Mouse (Mus musculus) embryonic facial prominence, embryonic 13.5 days (tissue): ENCODE results near the gene Setd1a. TPM values are rescaled to one million over a fixed set of nuclear protein-coding genes. Genes with fewer than 3 reads are reported as not detected.

ENCODE experiments used
- ATAC-seq: fragments of 200-750 bp; cut with Nextera tagmentation; 2 replicates; pipeline ENCODE4 v1.8.0; 2017; ENCODE audit warnings: low read depth; ENCODE audit not compliant: insufficient number of reproducible peaks, insufficient read depth, low FRiP score, low TSS enrichment
- H3K27ac ChIP-seq: fragments of 300-500 bp; sonication (generic); 2 replicates; pipeline ENCODE4 v1.5.1; 2015; ENCODE audit warnings: moderate library complexity, mild to moderate bottlenecking, inconsistent platforms
- H3K27me3 ChIP-seq: fragments of 300-500 bp; sonication (generic); 2 replicates; pipeline ENCODE4 v1.6.1; 2015; ENCODE audit warnings: mild to moderate bottlenecking, inconsistent platforms
- H3K36me3 ChIP-seq: fragments of 300-500 bp; sonication (generic); 2 replicates; pipeline ENCODE4 v1.6.1; 2015; ENCODE audit warnings: mild to moderate bottlenecking, inconsistent platforms
- H3K4me1 ChIP-seq: fragments of 300-500 bp; sonication (generic); 2 replicates; pipeline ENCODE4 v1.6.1; 2015; ENCODE audit warnings: inconsistent platforms
- H3K4me2 ChIP-seq: fragments of 300-500 bp; sonication (generic); 2 replicates; pipeline ENCODE4 v1.6.1; 2015; ENCODE audit warnings: moderate library complexity, mild to moderate bottlenecking, inconsistent platforms
- H3K4me3 ChIP-seq: fragments of 300-500 bp; sonication (generic); 2 replicates; pipeline ENCODE4 v1.5.1; 2015; ENCODE audit warnings: mild to moderate bottlenecking, inconsistent platforms
- H3K9ac ChIP-seq: fragments of 300-500 bp; sonication (generic); 2 replicates; pipeline ENCODE4 v1.6.1; 2015; ENCODE audit warnings: mild to moderate bottlenecking, inconsistent platforms
- H3K9me3 ChIP-seq: fragments of 300-500 bp; sonication (generic); 2 replicates; pipeline ENCODE4 v1.6.1; 2016; ENCODE audit warnings: inconsistent platforms
- WGBS: fragments of 180-500 bp; shearing (Covaris S2); methylation state at CpG from one replicate; pipeline ENCODE4 v1.1.7; 2015; ENCODE audit warnings: mixed read lengths; 5-methylcytosine and 5-hydroxymethylcytosine counted together
- polyA plus RNA-seq: library from polyadenylated mRNA; unstranded; fragments of >200 nt; fragmentation: Nextera tagmentation; extraction: Ambion mirVana; gene quantifications from 2 replicates; pipeline ENCODE4 v1.2.1, GENCODE M21; 2015

Setd1a gene
- polyA plus RNA-seq, 1 experiment from 2014 or later, result 33.2 TPM

DNA sequence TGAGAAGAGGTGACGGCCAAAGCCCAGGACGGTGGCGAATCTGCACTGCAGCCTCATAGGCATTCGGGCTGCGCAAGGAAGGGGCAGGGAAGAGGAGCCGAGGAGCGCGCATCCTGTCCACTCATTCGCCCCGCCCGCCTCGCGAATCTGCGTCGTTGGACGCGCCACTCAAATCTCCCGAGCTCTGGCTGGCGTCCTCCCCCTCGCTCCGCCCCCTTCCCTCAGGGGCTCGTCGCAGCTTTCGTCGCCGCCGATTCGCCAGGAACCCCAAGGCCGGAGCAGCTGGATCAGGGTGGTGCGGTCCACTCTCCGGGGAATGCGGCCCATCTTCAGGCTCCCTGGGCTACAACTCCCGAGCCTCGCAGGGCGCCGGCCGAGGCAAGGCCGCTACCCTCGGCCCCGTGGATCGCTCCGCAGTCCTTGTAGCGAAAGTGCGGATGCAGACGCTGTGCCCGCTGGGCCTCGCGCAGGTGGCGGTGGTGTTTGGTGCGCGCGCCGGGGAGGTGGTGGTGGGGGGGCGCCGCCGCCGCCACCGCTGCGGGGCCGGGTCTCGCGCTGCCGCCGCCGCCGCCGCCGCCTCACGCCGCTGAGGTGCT is 506 bp downstream of the Setd1a start:
- no peaks in the 10 kb centered on the region for H3K27me3 ChIP-seq
- H3K36me3 ChIP-seq, result peaks cover 32% of the 10 kb centered on the region
- peaks cover 21% of the 10 kb centered on the region for H3K4me1 ChIP-seq
- peak overlapping the region; percentile 89 for H3K4me2 ChIP-seq
- H3K4me3 ChIP-seq, result peak overlapping the region; percentile 80
- H3K9me3 ChIP-seq, result no peaks in the 10 kb centered on the region
- H3K9ac ChIP-seq, result peak overlapping the region; percentile 92
- H3K27ac ChIP-seq, result peak overlapping the region; percentile 98
- WGBS, result under 1% methylated on average over 69 of the region's 70 CpGs
- peak; percentile 85 for ATAC-seq

DNA sequence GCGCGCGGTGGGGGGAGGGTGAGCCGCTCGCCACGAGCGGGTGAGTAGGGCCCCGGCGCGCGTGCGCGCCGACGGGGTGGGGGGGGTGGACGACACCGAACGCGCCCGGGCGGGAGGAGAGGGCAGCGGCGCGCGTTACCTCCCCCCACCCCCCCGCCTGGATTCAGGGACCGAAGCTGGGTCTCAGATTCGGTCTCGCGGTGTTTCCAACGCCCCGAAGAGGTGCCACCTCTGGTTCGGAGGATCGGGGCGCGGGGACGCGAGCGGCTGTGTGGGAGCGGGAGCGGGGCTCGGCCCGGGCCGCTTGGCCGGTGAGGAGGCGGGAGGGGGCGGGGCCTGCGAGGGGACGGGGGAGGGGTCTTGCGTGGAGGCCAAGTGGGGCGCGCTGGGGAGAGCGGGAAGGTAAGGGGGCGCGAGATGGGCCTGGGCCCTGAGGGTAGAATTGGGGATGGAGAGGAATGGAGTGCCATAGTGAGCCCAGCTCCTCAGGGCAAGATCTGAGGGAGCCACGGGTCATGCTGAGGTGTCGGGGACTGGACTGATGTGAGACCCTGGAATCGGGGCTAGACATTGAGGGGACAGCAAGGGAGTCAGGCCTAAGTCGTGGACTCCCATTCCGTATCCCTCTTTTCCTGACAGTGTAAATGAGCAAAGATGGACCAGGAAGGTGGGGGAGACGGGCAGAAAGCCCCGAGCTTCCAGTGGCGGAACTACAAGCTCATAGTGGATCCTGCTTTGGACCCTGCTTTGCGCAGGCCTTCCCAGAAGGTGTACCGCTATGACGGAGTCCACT is 1.2 kb downstream of the Setd1a start:
- Histone ChIP-seq H3K27ac (peak overlapping the region; percentile 98), H3K4me3 (peak overlapping the region; percentile 80), H3K36me3 (peaks cover 39% of the 10 kb centered on the region), H3K9ac (peak overlapping the region; percentile 92), H3K27me3 (no peaks in the 10 kb centered on the region), H3K4me2 (peak overlapping the region; percentile 89), H3K9me3 (no peaks in the 10 kb centered on the region), H3K4me1 (peaks cover 21% of the 10 kb centered on the region)
- peak; percentile 32; the same call in 1 of the 2 replicates for ATAC-seq
- 2% methylated on average over 50 of the region's 66 CpGs for WGBS

DNA sequence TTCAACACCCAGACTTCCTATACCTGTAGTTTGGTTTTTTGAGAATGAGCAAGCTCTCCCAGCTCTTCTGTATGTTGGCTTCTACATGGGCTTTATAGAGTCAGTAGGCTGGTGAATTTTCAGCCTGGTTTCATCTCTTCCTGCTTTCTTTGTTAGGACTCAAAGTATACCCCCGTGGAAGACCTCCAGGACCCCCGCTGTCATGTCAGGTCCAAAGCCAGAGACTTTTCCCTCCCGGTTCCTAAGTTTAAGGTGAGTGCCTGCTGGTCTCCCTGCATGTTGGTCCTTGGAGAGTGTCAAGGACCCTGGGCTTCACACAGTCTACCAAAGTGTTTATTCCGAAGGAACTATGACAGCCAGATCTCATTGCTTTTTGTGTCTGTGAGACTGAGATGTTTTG is 1.9 kb downstream of the Setd1a start:
- H3K4me2 ChIP-seq, result peak overlapping the region; percentile 89
- H3K4me3 ChIP-seq, result peak overlapping the region; percentile 80
- no peaks in the 10 kb centered on the region for H3K27me3 ChIP-seq
- peaks cover 21% of the 10 kb centered on the region for H3K4me1 ChIP-seq
- no peak for ATAC-seq
- 75% methylated on average over 4 of the region's 4 CpGs for WGBS
- no peaks in the 10 kb centered on the region for H3K9me3 ChIP-seq
- no peak overlapping the region for H3K27ac ChIP-seq
- peaks cover 44% of the 10 kb centered on the region for H3K36me3 ChIP-seq
- H3K9ac ChIP-seq, result peak overlapping the region; percentile 92

DNA sequence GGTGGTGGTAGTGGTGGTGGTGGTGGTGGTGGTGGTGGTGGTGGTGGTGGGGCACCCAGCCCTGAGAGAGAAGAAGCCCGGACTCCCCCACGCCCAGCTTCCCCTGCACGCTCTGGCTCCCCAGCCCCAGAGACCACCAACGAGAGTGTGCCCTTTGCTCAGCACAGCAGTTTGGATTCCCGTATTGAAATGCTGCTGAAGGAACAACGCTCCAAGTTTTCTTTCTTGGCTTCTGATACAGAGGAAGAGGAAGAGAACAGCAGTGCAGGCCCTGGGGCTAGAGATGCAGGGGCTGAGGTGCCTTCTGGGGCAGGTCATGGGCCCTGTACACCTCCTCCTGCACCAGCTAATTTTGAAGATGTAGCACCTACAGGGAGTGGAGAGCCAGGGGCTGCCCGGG is 8.8 kb downstream of the Setd1a start, which contains the start of gene Gm49388:
TSS of gene Gm49388 (plus strand) at position 301 of the 400 bp plus-strand sequence.
- Histone ChIP-seq H3K36me3 (peaks cover 99% of the 10 kb centered on the region), H3K4me1 (no peaks in the 10 kb centered on the region), H3K4me3 (no peak within 1 kb of the TSS), H3K9me3 (no peaks in the 10 kb centered on the region), H3K27me3 (no peaks in the 10 kb centered on the region), H3K27ac (no peak within 1 kb of the TSS), H3K4me2 (no peak within 1 kb of the TSS), H3K9ac (0 out of 2 replicates have a peak within 1 kb of the TSS, but pooled peaks have one; percentile 16)
- no peak for ATAC-seq
- WGBS, result 94% methylated on average over 7 of the region's 7 CpGs

DNA sequence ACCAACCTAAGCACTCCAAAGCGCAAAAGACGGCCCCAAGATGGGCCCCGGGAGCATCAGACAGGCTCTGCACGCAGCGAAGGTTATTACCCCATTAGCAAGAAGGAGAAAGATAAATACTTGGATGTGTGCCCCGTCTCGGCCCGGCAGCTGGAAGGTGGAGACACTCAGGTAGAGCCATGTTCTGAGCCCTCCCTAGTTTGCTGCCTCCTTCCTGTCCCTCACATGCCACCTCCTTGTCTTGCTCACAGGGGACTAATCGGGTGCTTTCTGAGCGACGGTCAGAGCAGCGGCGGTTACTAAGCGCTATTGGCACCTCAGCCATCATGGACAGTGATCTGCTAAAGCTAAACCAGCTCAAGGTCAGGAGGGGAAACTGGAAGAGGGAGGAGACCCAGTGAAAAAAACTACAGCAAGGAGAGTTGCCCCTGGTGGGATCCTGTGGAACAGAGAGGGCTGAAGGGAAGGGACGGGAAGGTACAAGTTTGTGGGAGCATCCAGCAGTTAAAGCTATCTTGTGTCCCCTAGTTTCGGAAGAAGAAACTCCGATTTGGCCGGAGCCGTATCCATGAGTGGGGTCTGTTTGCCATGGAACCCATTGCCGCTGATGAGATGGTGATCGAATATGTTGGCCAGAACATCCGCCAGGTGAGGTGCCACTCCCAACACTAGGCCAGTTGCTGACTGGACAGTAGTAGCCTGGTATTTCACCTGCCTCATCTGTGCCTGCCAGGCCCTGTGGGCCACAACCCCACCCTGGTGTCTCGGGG is 20.8 kb downstream of the Setd1a start:
- WGBS, result 91% methylated on average over 23 of the region's 23 CpGs
- no peak overlapping the region for H3K4me3 ChIP-seq
- ATAC-seq, result no peak
- no peaks in the 10 kb centered on the region for H3K9me3 ChIP-seq
- H3K9ac ChIP-seq, result no peak overlapping the region
- no peak overlapping the region for H3K4me2 ChIP-seq
- peaks cover 12% of the 10 kb centered on the region; the same call in 1 of the 2 replicates for H3K4me1 ChIP-seq
- H3K36me3 ChIP-seq, result peaks cover 87% of the 10 kb centered on the region
- no peak overlapping the region for H3K27ac ChIP-seq
- no peaks in the 10 kb centered on the region for H3K27me3 ChIP-seq

DNA sequence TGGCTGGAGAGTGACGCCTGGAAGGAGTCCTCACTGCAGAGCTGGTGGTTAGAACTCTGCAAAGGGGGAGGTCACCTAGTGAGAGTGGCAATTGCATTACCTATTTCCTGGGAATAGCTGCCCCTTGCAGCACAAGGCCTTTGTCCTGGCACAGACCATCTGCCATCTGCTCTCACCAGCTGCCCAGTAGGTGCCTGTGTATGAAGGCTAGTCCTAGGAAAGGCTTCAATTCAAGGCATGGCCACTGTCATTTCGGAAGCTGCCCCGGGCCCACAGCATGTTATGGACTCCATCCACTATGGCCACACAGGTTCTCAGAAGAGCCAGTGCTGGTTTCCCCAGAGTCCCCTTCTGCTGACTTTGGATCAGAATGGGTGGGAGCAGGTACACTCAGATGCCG is 22.1 kb downstream of the Setd1a start:
- H3K27ac ChIP-seq, result no peak overlapping the region
- H3K4me3 ChIP-seq, result no peak overlapping the region
- no peak for ATAC-seq
- peaks cover 85% of the 10 kb centered on the region for H3K36me3 ChIP-seq
- no peak overlapping the region for H3K9ac ChIP-seq
- peaks cover 12% of the 10 kb centered on the region; the same call in 1 of the 2 replicates for H3K4me1 ChIP-seq
- H3K9me3 ChIP-seq, result no peaks in the 10 kb centered on the region
- 86% methylated on average over 4 of the region's 4 CpGs for WGBS
- no peaks in the 10 kb centered on the region for H3K27me3 ChIP-seq
- H3K4me2 ChIP-seq, result no peak overlapping the region

DNA sequence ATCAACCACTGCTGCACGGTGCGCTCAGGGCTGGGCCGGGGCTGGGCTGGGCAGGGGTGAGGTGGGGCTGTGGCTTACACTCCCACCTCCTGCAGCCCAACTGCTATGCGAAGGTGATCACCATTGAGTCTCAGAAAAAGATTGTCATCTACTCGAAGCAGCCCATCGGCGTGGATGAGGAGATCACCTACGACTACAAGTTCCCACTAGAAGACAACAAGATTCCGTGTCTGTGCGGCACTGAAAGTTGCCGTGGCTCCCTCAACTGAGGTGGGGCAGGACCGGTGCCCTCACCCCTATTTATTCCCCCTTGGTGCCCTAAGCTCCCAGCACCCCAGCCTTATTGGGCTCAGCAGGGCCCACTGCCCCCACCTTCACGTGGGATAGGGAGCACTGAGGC is 22.7 kb downstream of the Setd1a start:
- ATAC-seq, result no peak
- H3K4me3 ChIP-seq, result no peak overlapping the region
- H3K4me1 ChIP-seq, result peaks cover 12% of the 10 kb centered on the region; the same call in 1 of the 2 replicates
- H3K27ac ChIP-seq, result no peak overlapping the region
- no peaks in the 10 kb centered on the region for H3K9me3 ChIP-seq
- H3K36me3 ChIP-seq, result peaks cover 86% of the 10 kb centered on the region
- H3K4me2 ChIP-seq, result no peak overlapping the region
- H3K27me3 ChIP-seq, result no peaks in the 10 kb centered on the region
- WGBS, result 89% methylated on average over 13 of the region's 13 CpGs
- no peak overlapping the region for H3K9ac ChIP-seq

DNA sequence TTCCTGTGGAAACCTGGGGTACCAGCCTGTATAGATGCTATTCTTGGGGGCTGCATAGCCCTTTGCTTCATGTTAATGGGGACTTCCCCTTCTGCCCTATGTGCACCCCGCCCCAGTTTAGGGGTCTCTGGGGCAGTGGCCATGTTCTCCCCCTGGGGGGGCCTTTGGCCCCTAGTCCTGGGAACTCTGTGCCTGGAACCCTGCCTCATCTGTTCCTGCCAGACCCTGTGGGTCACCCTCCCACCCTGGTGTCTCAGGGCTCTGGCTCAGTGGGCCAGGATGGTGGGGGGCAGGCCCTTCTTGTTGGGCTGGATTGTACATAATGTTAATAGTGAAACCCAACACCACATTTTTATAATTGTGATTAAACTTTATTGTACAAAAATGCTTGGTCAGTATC is 23.3 kb downstream of the Setd1a start:
- Histone ChIP-seq H3K27me3 (no peaks in the 10 kb centered on the region), H3K9me3 (no peaks in the 10 kb centered on the region), H3K36me3 (peaks cover 87% of the 10 kb centered on the region), H3K4me1 (peaks cover 12% of the 10 kb centered on the region; the same call in 1 of the 2 replicates), H3K4me3 (no peak overlapping the region), H3K9ac (0 out of 2 replicates have a peak overlapping the region, but pooled peaks have one; percentile 28), H3K27ac (0 out of 2 replicates have a peak overlapping the region, but pooled peaks have one; percentile 33), H3K4me2 (no peak overlapping the region)
- no peak for ATAC-seq
- WGBS, result 92% methylated on average over 1 of the region's 1 CpGs

DNA sequence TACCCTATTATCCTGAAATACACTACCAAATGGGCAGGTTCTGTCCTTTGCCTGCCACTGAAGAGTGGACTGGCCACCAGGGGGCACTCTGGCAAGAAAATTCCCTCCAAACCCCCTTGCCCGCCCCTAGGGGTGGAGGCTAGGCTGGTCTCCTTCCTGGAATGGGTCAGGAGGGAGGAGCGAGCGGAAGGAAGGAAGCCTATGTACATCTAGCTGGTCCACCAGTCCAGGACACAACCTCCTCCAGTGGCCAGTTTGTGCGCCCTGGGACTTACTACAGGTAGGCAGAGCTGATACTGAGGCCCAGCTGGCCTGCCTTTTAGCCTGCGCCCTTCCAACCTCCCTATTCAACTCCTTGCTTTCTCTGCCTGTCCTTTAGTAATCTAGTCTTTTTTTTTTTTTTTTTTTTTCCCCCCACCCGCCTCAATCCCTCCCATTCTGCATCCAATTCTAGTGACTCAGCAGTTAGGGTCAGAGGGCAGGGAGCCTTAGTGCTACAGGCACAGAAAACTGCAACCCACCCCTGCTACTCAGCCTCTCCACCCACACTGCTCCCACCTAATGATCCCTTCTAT is 24.1 kb downstream of the Setd1a start, which contains the start of gene Hsd3b7:
TSS of gene Hsd3b7 (plus strand) at position 170 of the 575 bp plus-strand sequence.
- Histone ChIP-seq H3K4me1 (peaks cover 12% of the 10 kb centered on the region; the same call in 1 of the 2 replicates), H3K36me3 (peaks cover 83% of the 10 kb centered on the region), H3K9me3 (no peaks in the 10 kb centered on the region), H3K27ac (0 out of 2 replicates have a peak within 1 kb of the TSS, but pooled peaks have one; percentile 33), H3K4me2 (peak within 1 kb of the TSS; percentile 52), H3K4me3 (peak within 1 kb of the TSS; percentile 27), H3K9ac (peak within 1 kb of the TSS; percentile 51; the same call in 1 of the 2 replicates), H3K27me3 (no peaks in the 10 kb centered on the region)
- peak; percentile 68 for ATAC-seq
- 32% methylated on average over 6 of the region's 6 CpGs for WGBS

DNA sequence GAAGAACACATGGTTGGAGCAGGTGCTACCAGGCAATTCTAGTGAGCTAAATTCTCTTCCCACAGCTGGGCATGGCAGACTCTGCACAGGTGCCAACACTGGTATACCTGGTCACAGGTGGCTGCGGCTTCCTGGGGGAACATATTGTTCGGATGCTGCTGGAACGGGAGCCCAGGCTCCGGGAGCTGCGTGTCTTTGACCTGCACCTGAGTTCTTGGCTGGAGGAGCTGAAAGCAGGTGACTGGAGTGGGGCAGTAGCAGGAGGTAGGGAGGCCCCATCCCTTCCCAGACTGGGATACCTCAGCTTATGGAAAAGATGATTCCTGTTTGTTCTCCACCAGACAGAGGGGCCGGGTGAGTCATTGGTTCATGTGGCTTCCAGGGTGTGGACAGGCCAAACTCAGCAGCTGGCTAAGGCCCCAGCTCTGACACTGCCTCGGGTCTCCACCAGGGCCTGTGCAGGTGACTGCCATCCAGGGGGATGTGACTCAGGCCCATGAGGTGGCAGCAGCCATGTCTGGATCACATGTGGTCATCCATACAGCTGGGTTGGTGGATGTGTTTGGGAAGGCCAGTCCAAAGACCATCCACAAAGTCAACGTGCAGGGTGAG is 24.6 kb downstream of the Setd1a start:
- ATAC-seq, result no peak
- Histone ChIP-seq H3K4me2 (peak overlapping the region; percentile 52), H3K4me1 (peaks cover 12% of the 10 kb centered on the region; the same call in 1 of the 2 replicates), H3K36me3 (peaks cover 78% of the 10 kb centered on the region), H3K9me3 (no peaks in the 10 kb centered on the region), H3K4me3 (peak overlapping the region; percentile 27), H3K27me3 (no peaks in the 10 kb centered on the region), H3K9ac (peak overlapping the region; percentile 51; the same call in 1 of the 2 replicates), H3K27ac (no peak overlapping the region)
- WGBS, result 87% methylated on average over 8 of the region's 8 CpGs
